Mouse (Mus musculus): ENCODE results near the gene Camk2d.
A peak's percentile ranks its signal among the peaks of the same experiment; 100 is the strongest.

Gene Camk2d

GRCm38 (mm10) chr3:126829817-126830216 is 233.7 kb downstream of the Camk2d start:
- no peak for DNase-seq

DNA sequence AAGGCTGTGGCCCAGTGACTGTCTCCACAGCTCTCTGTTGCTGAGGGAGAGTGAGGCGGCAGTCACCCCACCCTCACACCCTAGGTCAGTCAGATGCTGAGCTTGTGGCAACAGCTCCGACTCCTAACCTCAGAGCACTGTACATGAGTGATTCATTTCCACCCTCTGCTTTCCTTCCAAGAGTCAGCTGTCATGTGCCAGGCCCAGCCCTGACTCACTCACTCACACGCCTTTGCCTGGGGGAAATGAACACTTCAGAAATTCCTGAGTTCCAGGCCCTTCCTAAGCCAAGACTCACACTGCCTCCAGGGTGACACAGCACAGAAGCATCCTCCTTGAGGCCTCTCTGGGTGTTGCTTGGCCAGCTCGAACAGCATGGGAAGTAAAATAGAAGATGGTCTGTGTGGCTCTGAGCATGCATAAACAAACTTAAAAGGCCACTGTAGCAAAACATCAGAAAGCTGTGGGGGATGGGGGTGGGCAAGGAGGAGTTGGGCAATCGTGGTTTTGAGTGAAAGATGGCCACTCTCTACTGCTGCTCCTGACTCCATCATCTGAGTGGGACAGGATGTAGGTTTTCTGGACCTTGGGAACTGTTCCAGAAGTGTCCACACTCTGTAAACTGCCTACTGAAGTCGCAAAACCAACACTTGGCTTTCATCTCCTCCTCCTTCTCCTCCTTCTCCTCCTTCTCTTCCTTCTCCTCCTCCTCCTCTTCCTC is 235.5 kb downstream of the Camk2d start:
- peak; percentile 4 for DNase-seq

DNA sequence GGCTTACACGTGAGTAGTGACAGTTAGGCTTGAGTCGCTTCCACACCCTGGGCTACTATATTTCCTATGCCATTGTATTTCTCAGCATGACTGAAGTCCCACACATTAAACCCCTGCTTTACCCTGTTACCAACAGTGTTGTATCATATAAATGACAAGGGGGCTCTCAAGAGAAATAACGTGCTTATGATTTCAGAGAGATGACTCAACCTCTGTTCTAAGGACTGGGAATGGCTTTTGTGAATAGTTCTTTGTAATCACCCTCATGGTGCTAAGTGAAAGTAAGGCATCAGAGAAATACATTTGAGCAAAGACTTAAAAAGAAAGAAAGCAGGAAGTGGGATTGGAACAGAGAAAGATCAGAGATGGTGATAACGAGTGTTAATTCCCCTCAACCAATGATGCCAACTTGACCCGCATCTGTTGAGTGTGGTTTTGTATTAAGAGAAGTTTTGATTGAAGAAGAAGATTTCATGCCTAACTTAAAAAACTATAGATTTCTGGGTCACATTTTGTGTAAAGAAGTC is 238.6 kb downstream of the Camk2d start:
- no peak for DNase-seq

- DNase-seq, result no peak
These were observed 246.7 kb downstream of the Camk2d start for GRCm38 (mm10) chr3:126842780-126843179.

DNA sequence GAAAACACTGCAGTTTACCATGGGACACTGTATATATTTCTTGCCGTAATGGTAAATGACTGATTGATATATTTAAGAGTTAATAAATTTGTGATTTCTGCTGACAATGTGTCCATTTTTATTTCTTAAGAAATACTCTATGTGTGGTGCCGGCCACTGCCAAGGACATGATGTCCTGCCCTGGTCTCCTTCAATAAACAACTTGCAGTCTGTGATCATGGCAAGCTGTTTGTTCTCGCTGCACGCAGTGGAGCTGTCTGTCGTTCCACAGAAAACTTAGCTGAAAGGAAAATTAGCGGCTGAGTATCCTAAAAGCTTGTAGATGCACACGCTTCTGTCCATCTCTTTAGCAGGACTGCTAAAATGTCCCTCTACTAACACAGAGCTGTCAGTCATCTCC is 248.7 kb downstream of the Camk2d start:
- DNase-seq, result no peak

GRCm38 (mm10) chr3:126848081-126848480 is 252.0 kb downstream of the Camk2d start:
- DNase-seq, result no peak

GRCm38 (mm10) chr3:126860442-126860841 is 264.3 kb downstream of the Camk2d start:
- DNase-seq, result no peak

- DNase-seq, result no peak
These were observed 273.5 kb downstream of the Camk2d start for GRCm38 (mm10) chr3:126869561-126869960.

DNA sequence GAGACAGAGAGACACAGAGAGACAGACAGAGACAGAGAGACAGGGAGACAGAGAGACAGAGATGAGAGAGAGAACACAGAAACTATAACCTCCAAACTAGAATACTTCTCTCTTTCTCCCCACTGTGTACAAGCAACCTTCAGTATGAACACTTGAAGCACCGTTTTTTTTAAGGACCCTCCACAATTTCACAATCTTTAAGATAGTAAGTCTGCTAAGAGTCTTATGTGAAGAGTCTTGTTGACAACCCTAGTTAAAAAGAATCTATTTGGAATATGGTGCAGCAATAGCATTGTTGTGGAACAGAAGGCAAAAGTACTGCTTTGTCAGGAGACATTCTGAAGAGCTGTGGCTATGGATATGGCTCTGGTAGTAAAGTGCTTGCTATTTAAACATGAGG is 274.6 kb downstream of the Camk2d start:
- no peak for DNase-seq

DNA sequence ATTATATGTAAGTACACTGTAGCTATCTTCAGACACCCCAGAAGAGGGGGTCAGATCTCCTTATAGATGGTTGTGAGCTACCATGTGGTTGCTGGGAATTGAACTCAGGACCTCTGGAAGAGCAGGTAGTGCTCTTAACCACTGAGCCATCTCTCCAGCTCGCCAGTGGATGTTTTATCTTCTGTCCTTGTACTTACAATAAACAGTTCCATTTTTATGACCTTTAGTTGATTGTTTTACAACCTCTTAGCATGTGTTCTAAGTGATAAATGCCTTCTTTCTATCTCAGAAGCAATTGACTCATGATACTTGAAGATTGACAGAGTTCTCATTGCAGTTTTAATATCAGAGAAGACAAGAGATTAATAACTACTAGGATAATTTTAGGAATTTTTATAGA is 282.1 kb downstream of the Camk2d start:
- no peak for DNase-seq

DNA sequence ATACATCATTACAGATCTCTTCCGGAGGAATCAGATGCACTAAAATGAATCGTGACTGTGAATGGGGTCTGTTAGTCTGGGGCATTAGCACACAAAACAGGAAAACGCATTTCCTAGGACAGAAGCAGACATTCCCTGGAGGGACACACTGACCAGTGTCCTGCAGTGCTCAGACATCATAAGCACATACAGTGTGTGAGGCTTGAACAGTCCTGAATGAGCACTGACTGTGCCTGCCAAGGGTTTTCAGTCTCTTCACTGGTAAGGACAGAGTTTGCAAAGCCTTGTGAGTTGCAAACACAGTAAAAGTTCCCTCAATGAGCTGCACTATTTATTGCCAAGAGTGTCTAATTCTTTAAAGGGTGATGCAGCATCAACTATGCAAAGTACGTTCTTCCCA is 290.0 kb downstream of the Camk2d start:
- no peak for DNase-seq

DNA sequence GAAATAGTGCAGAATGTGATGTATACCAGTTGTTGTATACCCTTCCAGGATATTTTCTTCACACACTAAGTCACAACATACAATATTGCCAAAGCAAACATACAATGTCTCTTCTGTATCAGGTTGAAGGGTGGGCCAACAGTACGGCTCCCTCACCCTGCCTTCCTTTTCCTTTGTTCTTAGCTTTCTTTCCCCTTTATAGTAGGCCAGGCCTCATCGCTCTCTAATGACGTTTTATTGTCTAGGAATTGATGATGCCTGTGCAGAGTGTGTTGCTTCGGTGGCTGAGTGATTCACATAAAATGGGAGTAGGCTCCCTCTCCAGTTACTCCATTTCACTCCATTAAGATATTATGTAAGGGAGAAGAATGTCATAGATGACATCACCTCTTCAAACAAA is 290.5 kb downstream of the Camk2d start:
- no peak for DNase-seq
